Mouse (Mus musculus) hindbrain, postnatal 0 days (tissue): Measurements from ENCODE around the gene Ppargc1a. TPM values are rescaled to one million over a fixed set of nuclear protein-coding genes. Genes with fewer than 3 reads are reported as not detected.
A peak's percentile ranks its signal among the peaks of the same experiment; 100 is the strongest.

ENCODE experiments used
- ATAC-seq: fragments of 200-750 bp; cut with Nextera tagmentation; 2 replicates; pipeline ENCODE4 v1.8.0; 2017; ENCODE audit warnings: mild to moderate bottlenecking, moderate TSS enrichment, moderate library complexity
- DNase-seq: peaks from one replicate; pipeline ENCODE4 v3.0.0-alpha.2; 2015; ENCODE audit warnings: low spot score
- H3K27ac ChIP-seq: fragments of 300-500 bp; sonication (generic); 2 replicates; pipeline ENCODE4 v1.5.1; 2014; ENCODE audit warnings: mild to moderate bottlenecking
- H3K27me3 ChIP-seq: fragments of 300-500 bp; sonication (generic); 2 replicates; pipeline ENCODE4 v1.6.1; 2014; ENCODE audit warnings: low read length, mixed read lengths; ENCODE audit not compliant: insufficient read depth
- H3K36me3 ChIP-seq: fragments of 300-500 bp; sonication (generic); 2 replicates; pipeline ENCODE4 v1.6.1; 2014; ENCODE audit warnings: low read length, mixed read lengths; ENCODE audit not compliant: insufficient read depth
- H3K4me1 ChIP-seq: fragments of 300-500 bp; sonication (generic); 2 replicates; pipeline ENCODE4 v1.6.1; 2014; ENCODE audit warnings: antibody characterized with exemption, low read length, mixed read lengths; ENCODE audit not compliant: insufficient read depth
- H3K4me2 ChIP-seq: fragments of 300-500 bp; sonication (generic); 2 replicates; pipeline ENCODE4 v1.6.1; 2014; ENCODE audit warnings: low read depth, mild to moderate bottlenecking, low read length, moderate library complexity, mixed read lengths
- H3K4me3 ChIP-seq: fragments of 300-500 bp; sonication (generic); 2 replicates; pipeline ENCODE4 v1.5.1; 2014; ENCODE audit warnings: low read length
- H3K9ac ChIP-seq: fragments of 300-500 bp; sonication (generic); replicated peaks from 2 replicates; pipeline ENCODE4 v1.6.1; 2014; ENCODE audit warnings: mild to moderate bottlenecking, low read length, moderate library complexity, mixed read lengths
- H3K9me3 ChIP-seq: fragments of 300-500 bp; sonication (generic); 2 replicates; pipeline ENCODE4 v1.6.1; 2016; ENCODE audit warnings: low read length, mixed read lengths
- CTCF ChIP-seq: IDR thresholded peaks from 2 replicates; pipeline ENCODE4 v1.5.1; 2016; ENCODE audit warnings: antibody characterized with exemption, control low read depth, low read depth
- WGBS: fragments of 180-500 bp; shearing (Covaris S2); extraction: QIAGEN DNeasy Blood & Tissue Kit; methylation state at CpG from one replicate; pipeline ENCODE4 v1.1.7; 2014; 5-methylcytosine and 5-hydroxymethylcytosine counted together
- polyA plus RNA-seq: library from polyadenylated mRNA; unstranded; fragments of >200 nt; fragmentation: Nextera tagmentation; extraction: Ambion mirVana; gene quantifications from 2 replicates; pipeline ENCODE4 v1.2.1, GENCODE M21; 2015
- total RNA-seq: library from RNA; depleted of rRNA; stranded (reverse); fragments of >200 nt; gene quantifications from 2 replicates; pipeline ENCODE4 v1.2.3, GENCODE M21; 2014

Ppargc1a gene
- total and polyA plus RNA-seq, 2 experiments from 2014 or later, result 14.5 to 22.6 TPM

GRCm38 (mm10) chr5:51577594-51577993 is 10.1 kb upstream of the Ppargc1a start:
- no peak for TF ChIP-seq CTCF
- Histone ChIP-seq H3K27me3 (no peaks in the 10 kb centered on the region), H3K9me3 (no peaks in the 10 kb centered on the region), H3K9ac (no peak overlapping the region), H3K4me2 (no peak overlapping the region), H3K27ac (no peak overlapping the region), H3K36me3 (no peaks in the 10 kb centered on the region), H3K4me1 (no peaks in the 10 kb centered on the region), H3K4me3 (no peak overlapping the region)
- WGBS, result 100% methylated on average over 1 of the region's 1 CpGs
- no peak for ATAC-seq
- no peak for DNase-seq

GRCm38 (mm10) chr5:51573770-51574169 is 6.2 kb upstream of the Ppargc1a start:
- no peak for TF ChIP-seq CTCF
- Histone ChIP-seq H3K4me1 (no peaks in the 10 kb centered on the region), H3K36me3 (no peaks in the 10 kb centered on the region), H3K27ac (no peak overlapping the region), H3K4me3 (no peak overlapping the region), H3K27me3 (no peaks in the 10 kb centered on the region), H3K9ac (no peak overlapping the region), H3K9me3 (no peaks in the 10 kb centered on the region), H3K4me2 (no peak overlapping the region)
- DNase-seq (no peak), ATAC-seq (no peak)
- WGBS, result 46% methylated on average over 2 of the region's 2 CpGs

- ATAC-seq (peak; percentile 86), DNase-seq (peak; percentile 47)
- H3K9ac ChIP-seq, result no peak overlapping the region
- no peaks in the 10 kb centered on the region for H3K27me3 ChIP-seq
- no peak overlapping the region for H3K4me3 ChIP-seq
- no peaks in the 10 kb centered on the region for H3K9me3 ChIP-seq
- peaks cover 4% of the 10 kb centered on the region; the same call in 1 of the 2 replicates for H3K4me1 ChIP-seq
- peak overlapping the region; percentile 67; the same call in 1 of the 2 replicates for H3K27ac ChIP-seq
- peak overlapping the region; percentile 27 for H3K4me2 ChIP-seq
- TF ChIP-seq CTCF, result no peak
- H3K36me3 ChIP-seq, result no peaks in the 10 kb centered on the region
- WGBS, result 16% methylated on average over 8 of the region's 8 CpGs
These were observed 718 bp upstream of the Ppargc1a start for GRCm38 (mm10) chr5:51568198-51568690.

DNA sequence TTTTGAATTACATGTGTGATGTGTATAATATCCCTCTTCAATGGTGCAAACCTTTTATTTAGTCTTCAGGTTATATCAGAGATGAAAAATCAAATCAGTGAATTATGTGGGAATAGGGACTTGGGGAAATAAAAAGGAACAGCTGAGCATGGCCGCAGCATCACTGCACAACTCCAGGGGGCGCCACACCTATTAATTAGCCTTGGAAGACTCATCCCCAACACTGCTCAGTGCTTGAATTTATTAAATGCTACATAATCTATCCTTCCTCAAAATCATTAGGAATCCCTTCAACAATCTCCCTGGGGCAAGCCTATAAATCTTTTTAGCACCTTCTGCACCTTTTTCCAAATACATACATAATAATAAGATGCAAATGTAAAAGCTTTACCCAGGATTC is 1.9 kb downstream of the Ppargc1a start:
- Histone ChIP-seq H3K9ac (no peak overlapping the region), H3K27me3 (no peaks in the 10 kb centered on the region), H3K4me2 (no peak overlapping the region), H3K4me1 (peaks cover 4% of the 10 kb centered on the region; the same call in 1 of the 2 replicates), H3K9me3 (no peaks in the 10 kb centered on the region), H3K36me3 (no peaks in the 10 kb centered on the region), H3K4me3 (no peak overlapping the region), H3K27ac (no peak overlapping the region)
- ATAC-seq (no peak), DNase-seq (no peak)
- WGBS, result 51% methylated on average over 2 of the region's 2 CpGs
- peak; percentile 42; the same call in 1 of the 2 replicates for TF ChIP-seq CTCF

DNA sequence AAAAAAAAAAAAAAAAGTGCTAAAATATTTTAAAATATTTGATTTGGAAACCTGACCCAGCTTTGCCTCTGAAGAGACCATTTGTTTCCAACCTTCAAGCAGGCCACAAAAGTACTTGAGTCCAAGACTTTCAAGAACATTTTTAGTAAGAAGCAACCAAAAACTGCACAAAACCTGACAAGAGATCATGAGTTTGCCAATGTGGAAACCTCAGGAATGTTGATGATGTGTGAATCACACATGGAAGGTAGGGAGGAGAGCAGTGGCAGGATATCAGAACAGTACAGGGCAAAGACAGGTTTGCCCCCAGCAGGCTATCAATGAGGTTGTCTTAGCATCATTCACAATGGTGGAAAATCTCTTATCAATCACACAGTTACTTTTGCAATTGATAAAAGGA is 2.5 kb downstream of the Ppargc1a start:
- TF ChIP-seq CTCF, result no peak

GRCm38 (mm10) chr5:51563574-51563973 is 4.0 kb downstream of the Ppargc1a start:
- Histone ChIP-seq H3K27ac (no peak overlapping the region), H3K4me3 (no peak overlapping the region), H3K27me3 (no peaks in the 10 kb centered on the region), H3K4me2 (no peak overlapping the region), H3K9me3 (no peaks in the 10 kb centered on the region), H3K4me1 (peaks cover 4% of the 10 kb centered on the region; the same call in 1 of the 2 replicates), H3K36me3 (no peaks in the 10 kb centered on the region), H3K9ac (no peak overlapping the region)
- DNase-seq, result no peak
- TF ChIP-seq CTCF, result no peak
- no peak for ATAC-seq
- WGBS, result 83% methylated on average over 3 of the region's 3 CpGs

More for the DNA sequence above, 2.5 kb downstream of the Ppargc1a start:
- Histone ChIP-seq H3K27me3 (no peaks in the 10 kb centered on the region), H3K9ac (no peak overlapping the region), H3K9me3 (no peaks in the 10 kb centered on the region), H3K4me2 (no peak overlapping the region), H3K4me1 (peaks cover 4% of the 10 kb centered on the region; the same call in 1 of the 2 replicates), H3K4me3 (no peak overlapping the region), H3K27ac (no peak overlapping the region), H3K36me3 (no peaks in the 10 kb centered on the region)
- DNase-seq (no peak), ATAC-seq (no peak)

DNA sequence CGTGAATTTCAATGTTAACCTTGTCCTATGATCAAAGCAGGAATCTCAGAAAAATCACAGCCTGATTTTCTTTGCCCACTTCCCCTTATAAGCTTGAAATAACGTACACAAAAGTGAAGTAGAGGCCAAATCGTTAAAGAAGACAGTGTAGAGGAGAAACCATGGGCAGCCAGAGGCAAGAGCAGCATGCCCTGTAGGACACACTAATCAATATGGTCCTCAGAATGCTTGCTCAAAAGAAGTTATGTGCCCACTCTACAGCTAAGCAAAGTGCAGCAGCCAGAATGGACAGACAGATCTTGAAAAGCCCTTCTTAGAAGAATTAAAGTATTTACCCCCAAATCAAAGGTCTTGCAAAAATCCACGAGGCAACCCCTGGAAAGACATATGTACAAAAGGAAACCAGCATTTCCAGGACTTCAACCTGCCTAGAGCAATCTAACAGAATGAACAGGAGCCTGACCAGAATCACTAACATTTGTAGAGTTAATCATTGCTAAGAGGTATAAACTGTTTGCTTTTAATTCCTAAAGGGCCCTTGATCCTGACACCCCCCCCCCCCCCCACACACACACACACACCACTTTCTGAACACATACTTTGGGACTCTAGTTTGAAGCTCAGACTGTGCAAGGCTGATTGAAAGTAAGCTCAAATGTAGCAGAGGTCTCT is 9.8 kb downstream of the Ppargc1a start:
- DNase-seq (no peak), ATAC-seq (no peak)
- Histone ChIP-seq H3K9me3 (no peaks in the 10 kb centered on the region), H3K4me2 (no peak overlapping the region), H3K36me3 (no peaks in the 10 kb centered on the region), H3K9ac (no peak overlapping the region), H3K27ac (no peak overlapping the region), H3K4me1 (peaks cover 7% of the 10 kb centered on the region; the same call in 1 of the 2 replicates), H3K4me3 (no peak overlapping the region), H3K27me3 (no peaks in the 10 kb centered on the region)
- no peak for TF ChIP-seq CTCF
- 70% methylated on average over 4 of the region's 4 CpGs for WGBS
